Mouse (Mus musculus) midbrain, postnatal 0 days (tissue): ENCODE results near the gene Bud13. TPM values are rescaled to one million over a fixed set of nuclear protein-coding genes. Genes with fewer than 3 reads are reported as not detected.
A peak's percentile ranks its signal among the peaks of the same experiment; 100 is the strongest.

Experiments
- ATAC-seq: fragments of 200-750 bp; cut with Nextera tagmentation; 2 replicates; pipeline ENCODE4 v1.8.0; 2017; ENCODE audit warnings: moderate number of reproducible peaks, mild to moderate bottlenecking, moderate TSS enrichment, moderate library complexity; ENCODE audit not compliant: low FRiP score
- DNase-seq: peaks from one replicate; pipeline ENCODE4 v3.0.0-alpha.2; 2015; ENCODE audit warnings: low spot score
- H3K27ac ChIP-seq: fragments of 300-500 bp; sonication (generic); 2 replicates; pipeline ENCODE4 v1.5.1; 2014; ENCODE audit warnings: low read depth, mild to moderate bottlenecking, low read length, mixed read lengths
- H3K27me3 ChIP-seq: fragments of 300-500 bp; sonication (generic); 2 replicates; pipeline ENCODE4 v1.6.1; 2014; ENCODE audit warnings: low read length, control low read depth, mixed read lengths; ENCODE audit not compliant: insufficient read depth
- H3K36me3 ChIP-seq: fragments of 300-500 bp; sonication (generic); 2 replicates; pipeline ENCODE4 v1.6.1; 2014; ENCODE audit warnings: low read length, control low read depth, mixed read lengths; ENCODE audit not compliant: insufficient read depth
- H3K4me1 ChIP-seq: fragments of 300-500 bp; sonication (generic); 2 replicates; pipeline ENCODE4 v1.6.1; 2014; ENCODE audit warnings: mild to moderate bottlenecking, control low read depth, antibody characterized with exemption, low read length, mixed read lengths; ENCODE audit not compliant: insufficient read depth
- H3K4me2 ChIP-seq: fragments of 300-500 bp; sonication (generic); 2 replicates; pipeline ENCODE4 v1.6.1; 2014; ENCODE audit warnings: low read depth, mild to moderate bottlenecking, low read length, mixed read lengths; ENCODE audit not compliant: poor library complexity, severe bottlenecking
- H3K4me3 ChIP-seq: fragments of 300-500 bp; sonication (generic); 2 replicates; pipeline ENCODE4 v1.5.1; 2014; ENCODE audit warnings: low read depth, mild to moderate bottlenecking, low read length, moderate library complexity
- H3K9ac ChIP-seq: fragments of 300-500 bp; sonication (generic); replicated peaks from 2 replicates; pipeline ENCODE4 v1.6.1; 2014; ENCODE audit warnings: mild to moderate bottlenecking, low read length, moderate library complexity, mixed read lengths; ENCODE audit not compliant: poor library complexity, severe bottlenecking
- H3K9me3 ChIP-seq: fragments of 300-500 bp; sonication (generic); 2 replicates; pipeline ENCODE4 v1.6.1; 2016; ENCODE audit warnings: low read length, control low read depth
- CTCF ChIP-seq: IDR thresholded peaks from 2 replicates; pipeline ENCODE4 v1.5.1; 2016; ENCODE audit warnings: antibody characterized with exemption, mild to moderate bottlenecking
- WGBS: fragments of 180-500 bp; shearing (Covaris S2); extraction: QIAGEN DNeasy Blood & Tissue Kit; methylation state at CpG from one replicate; pipeline ENCODE4 v1.1.7; 2014; 5-methylcytosine and 5-hydroxymethylcytosine counted together
- polyA plus RNA-seq: library from polyadenylated mRNA; unstranded; fragments of >200 nt; fragmentation: Nextera tagmentation; extraction: Ambion mirVana; gene quantifications from 2 replicates; pipeline ENCODE4 v1.2.1, GENCODE M21; 2015
- total RNA-seq: library from RNA; depleted of rRNA; stranded (reverse); fragments of >200 nt; gene quantifications from 2 replicates; pipeline ENCODE4 v1.2.3, GENCODE M21; 2014

The Bud13 gene
- total and polyA plus RNA-seq, 2 experiments from 2014 or later: 11.8 to 15.0 TPM

GRCm38 (mm10) chr9:46272070-46272469 lies 10.7 kb upstream of the Bud13 start:
- 86% methylated on average over 9 of the region's 9 CpGs for WGBS
- DNase-seq (no peak), ATAC-seq (no peak)
- Histone ChIP-seq H3K4me2 (no peak overlapping the region), H3K9me3 (no peaks in the 10 kb centered on the region), H3K4me1 (no peaks in the 10 kb centered on the region), H3K27me3 (peaks cover 18% of the 10 kb centered on the region; the same call in 1 of the 2 replicates), H3K4me3 (no peak overlapping the region), H3K27ac (no peak overlapping the region), H3K36me3 (peaks cover 20% of the 10 kb centered on the region), H3K9ac (no peak overlapping the region)
- no peak for TF ChIP-seq CTCF

- no peaks in the 10 kb centered on the region for H3K9me3 ChIP-seq
- H3K4me2 ChIP-seq: peak within 1 kb of the TSS; percentile 95
- peak; percentile 91 for ATAC-seq
- H3K9ac ChIP-seq: peak within 1 kb of the TSS; percentile 62
- peak; percentile 95 for DNase-seq
- H3K4me3 ChIP-seq: peak within 1 kb of the TSS; percentile 76
- H3K36me3 ChIP-seq: peaks cover 27% of the 10 kb centered on the region
- WGBS: 6% methylated on average over 45 of the region's 45 CpGs
- H3K27ac ChIP-seq: peak within 1 kb of the TSS; percentile 68; the same call in 1 of the 2 replicates
- TF ChIP-seq CTCF: peak; percentile 65
- peaks cover 18% of the 10 kb centered on the region; the same call in 1 of the 2 replicates for H3K27me3 ChIP-seq
- H3K4me1 ChIP-seq: no peaks in the 10 kb centered on the region
Measured at GRCm38 (mm10) chr9:46272677-46273454, 9.9 kb upstream of the Bud13 start, which contains the start of gene Zpr1. Gene Zpr1 (plus strand): TSS chr9:46273064.

- Histone ChIP-seq H3K27ac (no peak overlapping the region), H3K27me3 (0 out of 2 replicates have a peak, but pooled peaks cover 14% of the 10 kb centered on the region), H3K4me1 (no peaks in the 10 kb centered on the region), H3K36me3 (peaks cover 38% of the 10 kb centered on the region), H3K9ac (no peak overlapping the region), H3K4me3 (no peak overlapping the region), H3K9me3 (no peaks in the 10 kb centered on the region), H3K4me2 (no peak overlapping the region)
- TF ChIP-seq CTCF: no peak
- DNase-seq (no peak), ATAC-seq (no peak)
- WGBS: 91% methylated on average over 9 of the region's 9 CpGs
Measured at GRCm38 (mm10) chr9:46274494-46274893, 8.3 kb upstream of the Bud13 start.

GRCm38 (mm10) chr9:46298381-46298780 lies 15.6 kb downstream of the Bud13 start:
- 91% methylated on average over 4 of the region's 4 CpGs for WGBS
- H3K27me3 ChIP-seq: no peaks in the 10 kb centered on the region
- TF ChIP-seq CTCF: no peak

GRCm38 (mm10) chr9:46302142-46302541 lies 19.3 kb downstream of the Bud13 start:
- no peak overlapping the region for H3K4me3 ChIP-seq
- ATAC-seq (no peak), DNase-seq (peak; percentile 77)
- peaks cover 18% of the 10 kb centered on the region for H3K36me3 ChIP-seq
- H3K27ac ChIP-seq: no peak overlapping the region
- H3K4me1 ChIP-seq: no peaks in the 10 kb centered on the region
- TF ChIP-seq CTCF: peak; percentile 95
- H3K9ac ChIP-seq: no peak overlapping the region
- no peaks in the 10 kb centered on the region for H3K27me3 ChIP-seq
- WGBS: 7% methylated on average over 2 of the region's 2 CpGs
- no peaks in the 10 kb centered on the region for H3K9me3 ChIP-seq
- no peak overlapping the region for H3K4me2 ChIP-seq

More at GRCm38 (mm10) chr9:46298381-46298780, 15.6 kb downstream of the Bud13 start:
- Histone ChIP-seq H3K36me3 (peaks cover 22% of the 10 kb centered on the region), H3K4me3 (no peak overlapping the region), H3K9me3 (no peaks in the 10 kb centered on the region), H3K27ac (no peak overlapping the region), H3K4me1 (no peaks in the 10 kb centered on the region), H3K9ac (no peak overlapping the region), H3K4me2 (no peak overlapping the region)
- no peak for ATAC-seq
- no peak for DNase-seq

GRCm38 (mm10) chr9:46309121-46309520 lies 26.3 kb downstream of the Bud13 start:
- Histone ChIP-seq H3K4me1 (no peaks in the 10 kb centered on the region), H3K9me3 (no peaks in the 10 kb centered on the region), H3K27ac (no peak overlapping the region), H3K4me2 (no peak overlapping the region), H3K4me3 (no peak overlapping the region), H3K36me3 (no peaks in the 10 kb centered on the region), H3K27me3 (no peaks in the 10 kb centered on the region), H3K9ac (no peak overlapping the region)
- peak; percentile 54 for TF ChIP-seq CTCF
- DNase-seq (no peak), ATAC-seq (no peak)
- 13% methylated on average over 7 of the region's 7 CpGs for WGBS
